Mouse (Mus musculus): ENCODE data around the gene Rsph3b. TPM values are rescaled to one million over a fixed set of nuclear protein-coding genes. Genes with fewer than 3 reads are reported as not detected.
"Not testable (repeated sequence)": the region's sequence is repeated elsewhere in the genome, so short reads cannot be mapped to it uniquely, and the experiment has no call there.

Rsph3b gene
- total and polyA plus RNA-seq, 3 experiments = 6.8 to 14.7 TPM; not detected in 1

- not testable (repeated sequence) for H3K9ac ChIP-seq (ENCODE audit: control insufficient read depth, low read depth, low read length, poor library complexity, severe bottlenecking); H3K79me2 ChIP-seq (ENCODE audit: control insufficient read depth, insufficient read depth, low read length, poor library complexity); H3K4me1 ChIP-seq (ENCODE audit: control insufficient read depth in 1 of 2, insufficient read depth in 2 of 2, low read length in 2 of 2); H3K27me3 ChIP-seq (ENCODE audit: control insufficient read depth in 1 of 2, insufficient read depth in 2 of 2, low read length in 2 of 2); DNase-seq (ENCODE audit: low read depth, low spot score); H3K27ac ChIP-seq (ENCODE audit: control insufficient read depth, low read depth, low read length); H3K36me3 ChIP-seq (ENCODE audit: control insufficient read depth in 1 of 2, insufficient read depth in 2 of 2, low read length in 2 of 2); H3K9me3 ChIP-seq (replicated peaks; ENCODE audit: insufficient read depth, low read length)
- peak overlapping the region; percentile 61 to 71; a peak in 2 of 4 replicates for H3K4me3 ChIP-seq (ENCODE audit: control insufficient read depth in 1 of 2, insufficient read depth in 1 of 2, low read depth in 2 of 2, low read length in 2 of 2)
These were observed 30.9 kb upstream of the Rsph3b start for GRCm38 (mm10) chr17:6979380-6979779.

GRCm38 (mm10) chr17:6978287-6979248 lies 30.1 kb upstream of the Rsph3b start, which contains the start of gene Gm49721:
TSS of gene Gm49721 (plus strand) at chr17:6978904.
- not testable (repeated sequence) for H3K36me3 ChIP-seq (ENCODE audit: control insufficient read depth in 1 of 2, insufficient read depth in 2 of 2, low read length in 2 of 2); H3K79me2 ChIP-seq (ENCODE audit: control insufficient read depth, insufficient read depth, low read length, poor library complexity); H3K27me3 ChIP-seq (ENCODE audit: control insufficient read depth in 1 of 2, insufficient read depth in 2 of 2, low read length in 2 of 2); H3K9me3 ChIP-seq (replicated peaks; ENCODE audit: insufficient read depth, low read length); H3K27ac ChIP-seq (ENCODE audit: control insufficient read depth, low read depth, low read length); H3K4me1 ChIP-seq (ENCODE audit: control insufficient read depth in 1 of 2, insufficient read depth in 2 of 2, low read length in 2 of 2)
- Histone ChIP-seq H3K4me3 (ENCODE audit: control insufficient read depth in 1 of 2, insufficient read depth in 1 of 2, low read depth in 2 of 2, low read length in 2 of 2) (peak within 1 kb of the TSS; percentile 61 to 71), H3K9ac (ENCODE audit: control insufficient read depth, low read depth, low read length, poor library complexity, severe bottlenecking) (peak within 1 kb of the TSS; percentile 72)
- DNase-seq (ENCODE audit: low read depth, low spot score) = peak; percentile 34

GRCm38 (mm10) chr17:6974985-6975384 lies 26.5 kb upstream of the Rsph3b start:
- not testable (repeated sequence) for H3K9ac ChIP-seq (ENCODE audit: control insufficient read depth, low read depth, low read length, poor library complexity, severe bottlenecking); H3K36me3 ChIP-seq (ENCODE audit: control insufficient read depth in 1 of 2, insufficient read depth in 2 of 2, low read length in 2 of 2); H3K4me3 ChIP-seq (ENCODE audit: control insufficient read depth in 1 of 2, insufficient read depth in 1 of 2, low read depth in 2 of 2, low read length in 2 of 2); H3K9me3 ChIP-seq (replicated peaks; ENCODE audit: insufficient read depth, low read length); H3K27me3 ChIP-seq (ENCODE audit: control insufficient read depth in 1 of 2, insufficient read depth in 2 of 2, low read length in 2 of 2); DNase-seq (ENCODE audit: low read depth, low spot score); H3K4me1 ChIP-seq (ENCODE audit: control insufficient read depth in 1 of 2, insufficient read depth in 2 of 2, low read length in 2 of 2); H3K79me2 ChIP-seq (ENCODE audit: control insufficient read depth, insufficient read depth, low read length, poor library complexity); H3K27ac ChIP-seq (ENCODE audit: control insufficient read depth, low read depth, low read length)

GRCm38 (mm10) chr17:6972836-6973396 lies 24.4 kb upstream of the Rsph3b start:
- H3K79me2 ChIP-seq (ENCODE audit: control insufficient read depth, insufficient read depth, low read length, poor library complexity); H3K9me3 ChIP-seq (replicated peaks; ENCODE audit: insufficient read depth, low read length); DNase-seq (ENCODE audit: low read depth, low spot score); H3K4me1 ChIP-seq (ENCODE audit: control insufficient read depth in 1 of 2, insufficient read depth in 2 of 2, low read length in 2 of 2); H3K27ac ChIP-seq (ENCODE audit: control insufficient read depth, low read depth, low read length); H3K36me3 ChIP-seq (ENCODE audit: control insufficient read depth in 1 of 2, insufficient read depth in 2 of 2, low read length in 2 of 2); H3K27me3 ChIP-seq (ENCODE audit: control insufficient read depth in 1 of 2, insufficient read depth in 2 of 2, low read length in 2 of 2); H3K4me3 ChIP-seq (ENCODE audit: control insufficient read depth in 1 of 2, insufficient read depth in 1 of 2, low read depth in 2 of 2, low read length in 2 of 2); H3K9ac ChIP-seq (ENCODE audit: control insufficient read depth, low read depth, low read length, poor library complexity, severe bottlenecking): not testable (repeated sequence)

GRCm38 (mm10) chr17:6971238-6971637 lies 22.8 kb upstream of the Rsph3b start:
- not testable (repeated sequence) for H3K9ac ChIP-seq (ENCODE audit: control insufficient read depth, low read depth, low read length, poor library complexity, severe bottlenecking); H3K4me3 ChIP-seq (ENCODE audit: control insufficient read depth in 1 of 2, insufficient read depth in 1 of 2, low read depth in 2 of 2, low read length in 2 of 2); H3K27me3 ChIP-seq (ENCODE audit: control insufficient read depth in 1 of 2, insufficient read depth in 2 of 2, low read length in 2 of 2); H3K36me3 ChIP-seq (ENCODE audit: control insufficient read depth in 1 of 2, insufficient read depth in 2 of 2, low read length in 2 of 2); DNase-seq (ENCODE audit: low read depth, low spot score); H3K79me2 ChIP-seq (ENCODE audit: control insufficient read depth, insufficient read depth, low read length, poor library complexity); H3K4me1 ChIP-seq (ENCODE audit: control insufficient read depth in 1 of 2, insufficient read depth in 2 of 2, low read length in 2 of 2); H3K9me3 ChIP-seq (replicated peaks; ENCODE audit: insufficient read depth, low read length); H3K27ac ChIP-seq (ENCODE audit: control insufficient read depth, low read depth, low read length)

- H3K9ac ChIP-seq (ENCODE audit: control insufficient read depth, low read depth, low read length, poor library complexity, severe bottlenecking); H3K4me1 ChIP-seq (ENCODE audit: control insufficient read depth in 1 of 2, insufficient read depth in 2 of 2, low read length in 2 of 2); H3K79me2 ChIP-seq (ENCODE audit: control insufficient read depth, insufficient read depth, low read length, poor library complexity); H3K27ac ChIP-seq (ENCODE audit: control insufficient read depth, low read depth, low read length); DNase-seq (ENCODE audit: low read depth, low spot score); H3K27me3 ChIP-seq (ENCODE audit: control insufficient read depth in 1 of 2, insufficient read depth in 2 of 2, low read length in 2 of 2); H3K36me3 ChIP-seq (ENCODE audit: control insufficient read depth in 1 of 2, insufficient read depth in 2 of 2, low read length in 2 of 2); H3K9me3 ChIP-seq (replicated peaks; ENCODE audit: insufficient read depth, low read length); H3K4me3 ChIP-seq (ENCODE audit: control insufficient read depth in 1 of 2, insufficient read depth in 1 of 2, low read depth in 2 of 2, low read length in 2 of 2): not testable (repeated sequence)
These were observed 21.9 kb upstream of the Rsph3b start, which contains the start of gene Rnaset2b for GRCm38 (mm10) chr17:6970334-6970733. TSS of gene Rnaset2b (plus strand) at chr17:6970634.

- not testable (repeated sequence) for DNase-seq (ENCODE audit: low read depth, low spot score); H3K27ac ChIP-seq (ENCODE audit: control insufficient read depth, low read depth, low read length); H3K36me3 ChIP-seq (ENCODE audit: control insufficient read depth in 1 of 2, insufficient read depth in 2 of 2, low read length in 2 of 2); H3K4me1 ChIP-seq (ENCODE audit: control insufficient read depth in 1 of 2, insufficient read depth in 2 of 2, low read length in 2 of 2); H3K9ac ChIP-seq (ENCODE audit: control insufficient read depth, low read depth, low read length, poor library complexity, severe bottlenecking); H3K9me3 ChIP-seq (replicated peaks; ENCODE audit: insufficient read depth, low read length); H3K27me3 ChIP-seq (ENCODE audit: control insufficient read depth in 1 of 2, insufficient read depth in 2 of 2, low read length in 2 of 2); H3K79me2 ChIP-seq (ENCODE audit: control insufficient read depth, insufficient read depth, low read length, poor library complexity); H3K4me3 ChIP-seq (ENCODE audit: control insufficient read depth in 1 of 2, insufficient read depth in 1 of 2, low read depth in 2 of 2, low read length in 2 of 2)
These were observed 19.2 kb upstream of the Rsph3b start for GRCm38 (mm10) chr17:6967673-6968072.
